Mouse (Mus musculus): ENCODE data around the gene Arpc2.
A peak's percentile ranks its signal among the peaks of the same experiment; 100 is the strongest.
"Not testable (repeated sequence)": the region's sequence is repeated elsewhere in the genome, so short reads cannot be mapped to it uniquely, and the experiment has no call there.

The Arpc2 gene

DNA sequence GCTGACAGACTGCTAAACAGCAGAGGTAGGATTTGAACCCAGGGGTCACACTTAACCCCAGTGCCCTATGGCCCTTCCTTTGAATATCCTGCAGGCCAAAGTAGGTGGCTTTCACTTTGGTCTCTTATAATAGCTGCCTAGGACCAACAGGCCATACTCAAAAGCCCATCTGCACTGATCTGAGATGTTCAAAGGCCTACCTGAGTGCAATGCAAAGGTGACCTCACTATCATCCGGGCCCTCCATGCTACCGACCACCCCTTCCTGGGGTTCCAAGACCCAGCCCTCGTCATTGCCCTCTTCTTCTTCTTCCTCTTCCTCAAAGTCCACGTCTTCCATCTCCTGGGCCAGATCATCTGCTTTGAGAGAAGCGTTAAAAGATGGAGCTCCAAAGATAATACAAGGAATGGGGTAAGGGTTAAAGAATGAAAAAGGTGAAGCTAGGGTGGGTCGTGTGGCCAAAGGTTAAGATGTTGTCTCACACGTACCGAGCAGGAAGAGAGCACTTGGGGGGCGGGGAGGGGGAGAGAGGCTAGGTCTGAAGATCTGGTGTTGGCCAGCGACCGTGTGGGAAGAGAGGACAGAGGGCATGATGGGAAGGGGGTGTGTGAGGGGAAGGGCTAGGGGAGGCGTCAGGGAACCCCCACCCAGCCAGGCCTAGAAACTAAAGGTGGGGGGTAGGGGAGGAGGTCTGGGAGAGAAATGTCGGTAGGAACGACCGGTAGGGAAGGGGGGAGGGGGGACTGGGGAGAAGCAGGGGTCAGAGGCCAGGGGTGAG lies 48.0 kb downstream of the Arpc2 start:
- DNase-seq (ENCODE audit: low spot score), result peak; percentile 54

GRCm38 (mm10) chr1:74284543-74285160 lies 48.8 kb downstream of the Arpc2 start, which contains the start of the genes Aamp and Pnkd:
TSS of gene Aamp (minus strand) at chr1:74284738.
TSS of gene Pnkd (plus strand) at chr1:74284930.
- DNase-seq (ENCODE audit: low spot score), result peak; percentile 95

DNA sequence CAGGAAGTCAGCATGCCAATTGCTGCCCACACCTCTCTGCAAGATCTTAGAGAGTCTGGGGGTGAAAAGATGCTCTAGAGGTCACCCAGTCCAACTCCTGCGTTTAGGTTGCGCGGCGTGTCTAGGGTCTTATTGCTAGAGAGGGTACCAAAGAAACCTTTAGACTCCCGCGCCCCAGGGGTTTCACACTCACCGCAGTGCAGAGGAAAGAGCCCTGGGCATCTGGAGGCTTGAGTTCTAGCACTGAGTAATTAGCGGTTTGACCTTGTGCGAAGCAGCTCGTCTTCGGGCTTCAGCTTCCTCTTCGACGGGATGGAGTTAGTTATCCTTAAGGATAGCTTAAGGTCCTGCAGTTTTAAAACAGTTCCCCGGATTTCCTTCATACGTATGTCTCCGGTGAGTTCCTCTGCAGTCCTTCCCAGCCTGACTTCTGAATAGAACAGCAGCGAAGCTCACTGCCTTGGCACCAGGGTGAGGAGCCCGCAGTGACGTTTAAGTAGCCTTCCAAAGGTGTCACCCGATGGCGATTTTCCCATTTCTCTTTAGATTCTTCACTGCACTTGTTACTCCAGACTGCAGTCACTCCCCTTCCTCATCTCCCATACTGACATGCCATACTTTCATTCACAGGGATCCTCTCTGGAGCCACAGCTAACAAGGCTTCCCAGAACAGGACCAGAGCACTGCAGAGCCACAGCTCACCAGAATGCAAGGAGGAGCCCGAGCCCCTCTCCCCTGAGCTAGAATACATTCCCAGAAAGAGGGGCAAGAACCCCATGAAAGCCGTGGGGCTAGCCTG lies 49.5 kb downstream of the Arpc2 start:
- DNase-seq (ENCODE audit: low spot score), result no peak

- DNase-seq (ENCODE audit: low spot score), result not testable (repeated sequence)
Measured at GRCm38 (mm10) chr1:74286869-74287607, 51.2 kb downstream of the Arpc2 start.

GRCm38 (mm10) chr1:74288327-74288726 lies 52.4 kb downstream of the Arpc2 start:
- DNase-seq (ENCODE audit: low spot score), result no peak

GRCm38 (mm10) chr1:74289248-74289647 lies 53.4 kb downstream of the Arpc2 start:
- no peak for DNase-seq (ENCODE audit: low spot score)

DNA sequence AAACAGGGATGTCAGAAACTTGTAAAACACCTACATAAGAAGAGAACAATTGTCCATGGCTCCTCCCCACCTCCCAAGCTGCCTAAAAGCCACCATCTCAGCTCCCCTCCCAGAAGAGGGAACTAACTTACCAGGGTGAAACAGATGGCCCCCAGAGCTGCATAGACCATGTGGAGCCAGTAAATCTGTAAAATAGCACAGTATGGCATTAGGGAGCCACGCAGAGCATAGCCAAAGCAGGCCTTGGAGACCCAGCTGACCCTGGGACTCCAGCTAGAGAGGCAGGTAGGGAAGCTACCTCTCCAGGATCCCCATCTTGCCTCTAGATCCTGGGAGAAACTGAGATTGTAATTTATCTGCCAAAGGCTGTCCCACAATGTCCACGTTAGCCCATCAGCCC lies 53.9 kb downstream of the Arpc2 start:
- DNase-seq (ENCODE audit: low spot score), result no peak

DNA sequence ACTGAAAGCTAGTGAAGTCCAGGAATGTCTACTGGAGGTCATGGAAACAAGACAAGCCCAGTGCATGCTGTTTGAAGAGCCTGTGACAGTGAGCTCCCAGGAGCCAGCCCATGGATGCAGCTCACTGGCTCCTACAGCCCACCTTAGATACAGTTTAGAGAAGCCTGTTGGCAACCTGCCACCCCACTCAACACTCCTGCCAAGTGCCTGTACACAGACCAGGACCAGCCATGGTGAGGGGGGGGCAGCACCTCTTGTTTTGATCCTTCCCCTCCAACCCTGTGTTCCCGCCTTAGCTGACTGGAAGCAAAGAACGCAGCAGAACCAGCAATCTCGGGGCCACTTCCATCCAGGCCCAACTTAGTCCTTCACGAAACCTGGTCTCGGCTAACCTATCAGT lies 54.3 kb downstream of the Arpc2 start:
- no peak for DNase-seq (ENCODE audit: low spot score)

DNA sequence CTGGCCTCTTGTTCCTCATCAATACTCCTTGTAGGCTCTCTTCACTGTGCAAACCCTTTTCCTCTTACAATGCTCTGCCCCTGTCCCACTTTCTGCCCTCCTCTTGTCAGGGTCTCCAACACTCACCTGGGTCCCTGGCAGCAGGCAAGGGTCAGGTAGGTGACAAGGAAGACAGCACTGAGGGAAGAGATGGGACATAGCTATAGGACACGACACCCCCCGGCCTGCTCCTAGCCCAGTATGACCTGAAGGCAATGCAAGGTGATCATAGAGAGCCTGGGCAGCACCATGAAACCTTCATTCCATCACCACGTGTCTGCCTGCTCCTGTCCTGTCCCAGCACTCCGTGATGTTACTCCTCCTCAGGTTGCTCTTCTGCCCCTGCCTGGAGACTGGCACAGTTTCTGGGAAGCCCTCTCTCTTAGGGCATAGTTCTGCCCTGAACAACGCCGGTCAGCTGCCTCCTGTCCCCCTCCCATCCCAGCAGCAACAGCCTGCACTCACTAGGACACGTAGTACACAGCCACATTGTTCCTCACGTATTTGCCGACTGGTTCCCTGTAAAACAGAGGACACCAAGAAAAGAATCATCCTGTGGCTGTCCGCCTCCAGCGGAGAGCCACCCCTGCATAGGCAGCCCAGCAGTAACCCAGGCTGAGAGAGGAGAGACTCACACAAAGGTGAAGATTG lies 56.6 kb downstream of the Arpc2 start:
- DNase-seq (ENCODE audit: low spot score), result no peak

- DNase-seq (ENCODE audit: low spot score), result no peak
Measured at GRCm38 (mm10) chr1:74293306-74293960, 57.5 kb downstream of the Arpc2 start.

DNA sequence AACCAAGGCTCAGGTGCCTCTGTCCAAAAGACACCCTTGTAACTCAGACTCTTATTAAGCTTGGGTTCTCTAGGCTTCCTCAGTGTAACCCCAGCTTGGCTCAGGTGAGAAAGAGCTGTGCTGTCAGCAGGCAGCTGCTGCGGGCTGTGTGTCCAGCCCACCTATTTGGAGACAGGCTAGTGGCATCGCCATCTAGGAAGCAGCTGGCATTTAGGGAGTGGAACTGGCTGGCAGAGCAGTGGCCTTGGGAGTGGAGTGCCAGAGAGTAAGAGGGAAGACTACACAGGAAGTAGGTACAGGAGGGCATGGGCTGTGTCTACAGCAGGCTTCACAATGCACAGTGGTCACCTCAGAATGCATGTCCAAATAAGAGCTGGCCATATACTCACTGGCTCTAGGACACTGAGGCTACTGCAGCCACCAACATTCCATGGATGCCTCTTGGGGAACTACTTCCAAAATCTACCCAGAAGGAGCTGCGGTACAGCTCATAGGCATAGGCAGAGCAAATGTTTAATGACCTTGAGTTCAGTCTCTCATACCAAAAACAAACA lies 58.3 kb downstream of the Arpc2 start:
- DNase-seq (ENCODE audit: low spot score), result no peak

GRCm38 (mm10) chr1:74294733-74295455 lies 59.0 kb downstream of the Arpc2 start:
- DNase-seq (ENCODE audit: low spot score), result no peak

- peak; percentile 83 for DNase-seq (ENCODE audit: low spot score)
Measured at GRCm38 (mm10) chr1:74295456-74296171, 59.7 kb downstream of the Arpc2 start.

GRCm38 (mm10) chr1:74296477-74296876 lies 60.6 kb downstream of the Arpc2 start:
- DNase-seq (ENCODE audit: low spot score), result peak; percentile 50

DNA sequence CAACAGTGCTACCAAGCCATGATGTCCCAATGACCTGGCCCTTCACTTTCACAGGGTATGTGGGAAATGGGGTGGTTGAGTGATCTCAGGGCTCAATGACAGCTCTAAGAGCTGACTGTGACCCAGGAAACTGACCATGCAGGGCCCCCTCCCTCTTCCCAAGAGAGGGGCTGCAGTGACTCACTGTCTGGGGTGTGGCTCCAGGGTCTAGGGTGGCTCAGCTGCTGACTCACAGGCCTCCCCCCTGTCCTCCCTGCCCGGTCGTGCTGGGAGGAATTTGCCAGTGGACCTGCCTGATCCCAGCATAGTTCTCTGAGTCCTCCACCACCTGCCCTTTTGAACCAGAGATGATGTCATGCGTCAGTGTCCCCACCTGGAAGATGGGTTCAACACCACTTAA lies 61.4 kb downstream of the Arpc2 start:
- DNase-seq (ENCODE audit: low spot score), result peak; percentile 63

- DNase-seq (ENCODE audit: low spot score), result no peak
Measured at GRCm38 (mm10) chr1:74298157-74298750, 62.4 kb downstream of the Arpc2 start.

DNA sequence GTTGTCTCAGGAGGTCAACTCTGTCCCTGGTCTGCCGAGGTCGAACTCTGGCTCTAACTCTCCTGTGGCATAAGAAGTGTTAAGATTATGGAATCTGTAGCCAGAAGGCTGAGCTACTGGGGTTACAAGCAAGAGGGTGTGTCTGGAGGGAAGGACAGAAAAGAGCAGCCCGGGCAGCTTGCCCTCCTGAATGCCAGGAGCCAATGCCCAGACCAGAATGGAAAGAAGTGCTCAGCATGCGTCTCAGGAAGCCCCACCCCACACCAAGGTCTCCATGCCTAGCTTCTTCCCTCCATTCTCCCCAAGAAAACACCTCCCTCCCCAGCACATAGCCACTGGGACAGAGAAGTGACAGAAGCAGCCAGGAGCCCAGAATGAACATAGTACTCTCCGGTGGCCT lies 63.1 kb downstream of the Arpc2 start:
- DNase-seq (ENCODE audit: low spot score), result no peak

GRCm38 (mm10) chr1:74300347-74301110 lies 64.6 kb downstream of the Arpc2 start:
- DNase-seq (ENCODE audit: low spot score), result no peak
